Mouse (Mus musculus): ENCODE data around the gene Cox14.
"Not testable (repeated sequence)": the region's sequence is repeated elsewhere in the genome, so short reads cannot be mapped to it uniquely, and the experiment has no call there.

The Cox14 gene

GRCm38 (mm10) chr15:99710221-99711190 lies 14.9 kb upstream of the Cox14 start:
- DNase-seq = no peak

- no peak for DNase-seq
These were observed 13.9 kb upstream of the Cox14 start for GRCm38 (mm10) chr15:99711491-99711890.

GRCm38 (mm10) chr15:99712666-99713559 lies 12.5 kb upstream of the Cox14 start:
- no peak for DNase-seq

GRCm38 (mm10) chr15:99713569-99713968 lies 11.8 kb upstream of the Cox14 start:
- DNase-seq = no peak

- no peak for DNase-seq
These were observed 11.2 kb upstream of the Cox14 start for GRCm38 (mm10) chr15:99714206-99714605.

GRCm38 (mm10) chr15:99714858-99715257 lies 10.6 kb upstream of the Cox14 start:
- peak; percentile 81 for DNase-seq

GRCm38 (mm10) chr15:99715361-99715865 lies 10.0 kb upstream of the Cox14 start:
- DNase-seq = no peak

- DNase-seq = no peak
These were observed 9.3 kb upstream of the Cox14 start for GRCm38 (mm10) chr15:99715982-99716746.

- DNase-seq = no peak
These were observed 8.6 kb upstream of the Cox14 start for GRCm38 (mm10) chr15:99716814-99717213.

GRCm38 (mm10) chr15:99717386-99718334 lies 7.8 kb upstream of the Cox14 start, which contains the start of gene Gpd1:
Gene Gpd1, plus strand, starts transcription at chr15:99717515.
- DNase-seq = peak; percentile 46

- DNase-seq = no peak
These were observed 6.9 kb upstream of the Cox14 start for GRCm38 (mm10) chr15:99718461-99719021.

- DNase-seq = no peak
These were observed 5.6 kb upstream of the Cox14 start for GRCm38 (mm10) chr15:99719865-99720264.

- no peak for DNase-seq
These were observed 3.3 kb upstream of the Cox14 start for GRCm38 (mm10) chr15:99721921-99722743.

GRCm38 (mm10) chr15:99723120-99723514 lies 2.3 kb upstream of the Cox14 start:
- DNase-seq = no peak

GRCm38 (mm10) chr15:99723515-99724291 lies 1.7 kb upstream of the Cox14 start:
- peak; percentile 69 for DNase-seq

GRCm38 (mm10) chr15:99724292-99725021 lies 961 bp upstream of the Cox14 start:
- DNase-seq = peak; percentile 72

- no peak for DNase-seq
These were observed 1.1 kb downstream of the Cox14 start for GRCm38 (mm10) chr15:99726549-99726948.

- DNase-seq = not testable (repeated sequence)
These were observed 1.6 kb downstream of the Cox14 start for GRCm38 (mm10) chr15:99727039-99727438.

Data from lung, postnatal 14 days (tissue).